Mouse (Mus musculus): Measurements from ENCODE around the gene Cars2.
A peak's percentile ranks its signal among the peaks of the same experiment; 100 is the strongest.
"Not testable (repeated sequence)": the region's sequence is repeated elsewhere in the genome, so short reads cannot be mapped to it uniquely, and the experiment has no call there.

Gene Cars2

GRCm38 (mm10) chr8:11513247-11513646 is 37.3 kb downstream of the Cars2 start:
- DNase-seq (ENCODE audit: extremely low spot score, low read depth, low spot score), result no peak

GRCm38 (mm10) chr8:11512711-11513110 is 37.9 kb downstream of the Cars2 start:
- DNase-seq (ENCODE audit: extremely low spot score, low read depth, low spot score), result no peak

GRCm38 (mm10) chr8:11510971-11511370 is 39.6 kb downstream of the Cars2 start:
- DNase-seq (ENCODE audit: extremely low spot score, low read depth, low spot score), result no peak

- no peak for DNase-seq (ENCODE audit: extremely low spot score, low read depth, low spot score)
These were observed 41.7 kb downstream of the Cars2 start for GRCm38 (mm10) chr8:11508880-11509279.

- peak; percentile 49 for DNase-seq (ENCODE audit: extremely low spot score, low read depth, low spot score)
These were observed 43.8 kb downstream of the Cars2 start for GRCm38 (mm10) chr8:11506802-11507201.

- no peak for DNase-seq (ENCODE audit: extremely low spot score, low read depth, low spot score)
These were observed 44.5 kb downstream of the Cars2 start for GRCm38 (mm10) chr8:11506074-11506473.

GRCm38 (mm10) chr8:11503476-11504232 is 46.9 kb downstream of the Cars2 start:
- no peak for DNase-seq (ENCODE audit: extremely low spot score, low read depth, low spot score)

- no peak for DNase-seq (ENCODE audit: extremely low spot score, low read depth, low spot score)
These were observed 51.6 kb downstream of the Cars2 start for GRCm38 (mm10) chr8:11498786-11499485.

- no peak for DNase-seq (ENCODE audit: extremely low spot score, low read depth, low spot score)
These were observed 52.3 kb downstream of the Cars2 start for GRCm38 (mm10) chr8:11498281-11498680.

GRCm38 (mm10) chr8:11497017-11497990 is 53.3 kb downstream of the Cars2 start, which contains the start of gene Naxd:
TSS of gene Naxd (plus strand) at chr8:11497506.
- peak; percentile 61 for DNase-seq (ENCODE audit: extremely low spot score, low read depth, low spot score)

GRCm38 (mm10) chr8:11492340-11492739 is 58.2 kb downstream of the Cars2 start:
- DNase-seq (ENCODE audit: extremely low spot score, low read depth, low spot score), result not testable (repeated sequence)

- no peak for DNase-seq (ENCODE audit: extremely low spot score, low read depth, low spot score)
These were observed 63.4 kb downstream of the Cars2 start for GRCm38 (mm10) chr8:11487229-11487628.

- peak; percentile 47 for DNase-seq (ENCODE audit: extremely low spot score, low read depth, low spot score)
These were observed 64.4 kb downstream of the Cars2 start for GRCm38 (mm10) chr8:11486142-11486541.

GRCm38 (mm10) chr8:11482537-11482936 is 68.0 kb downstream of the Cars2 start:
- no peak for DNase-seq (ENCODE audit: extremely low spot score, low read depth, low spot score)

GRCm38 (mm10) chr8:11481876-11482275 is 68.7 kb downstream of the Cars2 start:
- no peak for DNase-seq (ENCODE audit: extremely low spot score, low read depth, low spot score)

- no peak for DNase-seq (ENCODE audit: extremely low spot score, low read depth, low spot score)
These were observed 71.0 kb downstream of the Cars2 start for GRCm38 (mm10) chr8:11479591-11479990.

- no peak for DNase-seq (ENCODE audit: extremely low spot score, low read depth, low spot score)
These were observed 71.6 kb downstream of the Cars2 start for GRCm38 (mm10) chr8:11478807-11479527.

- no peak for DNase-seq (ENCODE audit: extremely low spot score, low read depth, low spot score)
These were observed 72.5 kb downstream of the Cars2 start, which contains the start of gene Rab20 for GRCm38 (mm10) chr8:11477811-11478761. TSS of gene Rab20 (minus strand) at chr8:11478710.

- DNase-seq (ENCODE audit: extremely low spot score, low read depth, low spot score), result no peak
These were observed 73.4 kb downstream of the Cars2 start for GRCm38 (mm10) chr8:11477178-11477553.
